Mouse (Mus musculus) megakaryocyte, embryonic 14.5 days (primary cell): Measurements from ENCODE around the gene BC053393. TPM values are rescaled to one million over a fixed set of nuclear protein-coding genes. Genes with fewer than 3 reads are reported as not detected.
"Not testable (repeated sequence)": the region's sequence is repeated elsewhere in the genome, so short reads cannot be mapped to it uniquely, and the experiment has no call there.

Source experiments
- H3K27me3 ChIP-seq: replicated peaks from 2 replicates; pipeline ENCODE3; 2012; ENCODE audit warnings: inconsistent platforms
- H3K36me3 ChIP-seq: replicated peaks from 2 replicates; pipeline ENCODE3; 2012; ENCODE audit warnings: low read length, inconsistent platforms, mixed read lengths
- H3K4me1 ChIP-seq: 2 replicates; pipeline ENCODE4 v1.6.1; 2012; ENCODE audit warnings: inconsistent platforms
- H3K4me3 ChIP-seq: replicated peaks from 2 replicates; pipeline ENCODE3; 2012; ENCODE audit warnings: moderate library complexity, mild to moderate bottlenecking, inconsistent platforms
- H3K9me3 ChIP-seq: 2 replicates; pipeline ENCODE4 v1.6.1; 2012; ENCODE audit warnings: inconsistent platforms
- FLI1 ChIP-seq: IDR thresholded peaks from 2 replicates; pipeline ENCODE4 v1.6.1; 2012; ENCODE audit warnings: low read length, inconsistent platforms, mixed read lengths
- GATA1 ChIP-seq: IDR thresholded peaks from 3 replicates; pipeline ENCODE4 v1.6.1; 2012; ENCODE audit warnings: mixed read lengths, low read length, inconsistent platforms, borderline replicate concordance
- polyA plus RNA-seq: library from polyadenylated mRNA; stranded (reverse); fragments of >175 nt; gene quantifications from 2 replicates; pipeline ENCODE4 v1.2.3, GENCODE M21; 2012; ENCODE audit warnings: low replicate concordance; ENCODE audit not compliant: insufficient read depth

Gene BC053393
- polyA plus RNA-seq, 1 experiment = not detected

GRCm38 (mm10) chr11:46569107-46569506 lies 2.2 kb upstream of the BC053393 start:
- Histone ChIP-seq H3K4me3 (no peak overlapping the region), H3K36me3 (no peaks in the 10 kb centered on the region)

GRCm38 (mm10) chr11:46578771-46579281 lies 7.5 kb downstream of the BC053393 start:
- Histone ChIP-seq H3K36me3 (no peaks in the 10 kb centered on the region), H3K4me3 (no peak overlapping the region), H3K9me3 (0 out of 2 replicates have a peak, but pooled peaks cover 3% of the 10 kb centered on the region), H3K27me3 (peaks cover 2% of the 10 kb centered on the region), H3K4me1 (no peaks in the 10 kb centered on the region; the same call in 1 of the 2 replicates)
- TF ChIP-seq FLI1 (no peak), GATA1 (no peak)

More at GRCm38 (mm10) chr11:46569107-46569506, 2.2 kb upstream of the BC053393 start:
- Histone ChIP-seq H3K4me1 (no peaks in the 10 kb centered on the region), H3K27me3 (no peaks in the 10 kb centered on the region), H3K9me3 (no peaks in the 10 kb centered on the region)
- no peak for TF ChIP-seq FLI1
- TF ChIP-seq GATA1 = no peak

- Histone ChIP-seq H3K9me3 (0 out of 2 replicates have a peak, but pooled peaks cover 3% of the 10 kb centered on the region), H3K4me3 (no peak overlapping the region), H3K27me3 (no peaks in the 10 kb centered on the region), H3K4me1 (peaks cover 2% of the 10 kb centered on the region), H3K36me3 (no peaks in the 10 kb centered on the region)
- no peak for TF ChIP-seq GATA1
- no peak for TF ChIP-seq FLI1
These were observed 9.1 kb downstream of the BC053393 start for GRCm38 (mm10) chr11:46580428-46580827.

GRCm38 (mm10) chr11:46582741-46583140 lies 11.4 kb downstream of the BC053393 start:
- Histone ChIP-seq H3K4me1 (peaks cover 12% of the 10 kb centered on the region), H3K36me3 (no peaks in the 10 kb centered on the region), H3K4me3 (no peak overlapping the region), H3K27me3 (no peaks in the 10 kb centered on the region), H3K9me3 (0 out of 2 replicates have a peak, but pooled peaks cover 3% of the 10 kb centered on the region)
- TF ChIP-seq GATA1 (no peak), FLI1 (no peak)

- peaks cover 9% of the 10 kb centered on the region for H3K4me1 ChIP-seq
- TF ChIP-seq GATA1 (no peak), FLI1 (no peak)
- H3K36me3 ChIP-seq = no peaks in the 10 kb centered on the region
- H3K9me3 ChIP-seq = no peaks in the 10 kb centered on the region
- peaks cover 7% of the 10 kb centered on the region for H3K27me3 ChIP-seq
- H3K4me3 ChIP-seq = no peak overlapping the region
These were observed 21.1 kb downstream of the BC053393 start for GRCm38 (mm10) chr11:46592416-46592815.

- no peak for TF ChIP-seq GATA1
- no peak for TF ChIP-seq FLI1
- Histone ChIP-seq H3K36me3 (no peaks in the 10 kb centered on the region), H3K27me3 (peaks cover 2% of the 10 kb centered on the region), H3K4me3 (no peak overlapping the region), H3K4me1 (no peaks in the 10 kb centered on the region), H3K9me3 (no peaks in the 10 kb centered on the region)
These were observed 48.6 kb downstream of the BC053393 start for GRCm38 (mm10) chr11:46619929-46620328.

GRCm38 (mm10) chr11:46620414-46621168 lies 49.3 kb downstream of the BC053393 start:
- Histone ChIP-seq H3K36me3 (no peaks in the 10 kb centered on the region), H3K4me3 (no peak overlapping the region), H3K27me3 (peaks cover 2% of the 10 kb centered on the region), H3K9me3 (no peaks in the 10 kb centered on the region), H3K4me1 (no peaks in the 10 kb centered on the region)
- TF ChIP-seq GATA1 (no peak), FLI1 (no peak)

- peaks cover 1% of the 10 kb centered on the region for H3K27me3 ChIP-seq
- H3K4me1 ChIP-seq = peaks cover 11% of the 10 kb centered on the region
- H3K36me3 ChIP-seq = no peaks in the 10 kb centered on the region
- no peak within 1 kb of the TSS for H3K4me3 ChIP-seq
- TF ChIP-seq GATA1 (no peak), FLI1 (no peak)
- no peaks in the 10 kb centered on the region for H3K9me3 ChIP-seq
These were observed 58.0 kb downstream of the BC053393 start, which contains the start of gene Dppa1 for GRCm38 (mm10) chr11:46629211-46629795. Gene Dppa1 (minus strand): TSS chr11:46629261.

GRCm38 (mm10) chr11:46631635-46632034 lies 60.3 kb downstream of the BC053393 start:
- Histone ChIP-seq H3K36me3 (no peaks in the 10 kb centered on the region), H3K4me3 (no peak overlapping the region), H3K27me3 (peaks cover 1% of the 10 kb centered on the region), H3K4me1 (peaks cover 11% of the 10 kb centered on the region), H3K9me3 (no peaks in the 10 kb centered on the region)
- TF ChIP-seq FLI1 (no peak), GATA1 (no peak)

- H3K36me3 ChIP-seq, H3K9me3 ChIP-seq, H3K4me3 ChIP-seq, H3K27me3 ChIP-seq: not testable (repeated sequence)
- peaks cover 11% of the 10 kb centered on the region for H3K4me1 ChIP-seq
These were observed 64.2 kb downstream of the BC053393 start for GRCm38 (mm10) chr11:46635516-46635915.
